Mouse (Mus musculus): ENCODE results near the gene Polr3gl. TPM values are rescaled to one million over a fixed set of nuclear protein-coding genes. Genes with fewer than 3 reads are reported as not detected.

The Polr3gl gene
- polyA plus RNA-seq, 1 experiment from 2014 or later: 33.6 TPM

DNA sequence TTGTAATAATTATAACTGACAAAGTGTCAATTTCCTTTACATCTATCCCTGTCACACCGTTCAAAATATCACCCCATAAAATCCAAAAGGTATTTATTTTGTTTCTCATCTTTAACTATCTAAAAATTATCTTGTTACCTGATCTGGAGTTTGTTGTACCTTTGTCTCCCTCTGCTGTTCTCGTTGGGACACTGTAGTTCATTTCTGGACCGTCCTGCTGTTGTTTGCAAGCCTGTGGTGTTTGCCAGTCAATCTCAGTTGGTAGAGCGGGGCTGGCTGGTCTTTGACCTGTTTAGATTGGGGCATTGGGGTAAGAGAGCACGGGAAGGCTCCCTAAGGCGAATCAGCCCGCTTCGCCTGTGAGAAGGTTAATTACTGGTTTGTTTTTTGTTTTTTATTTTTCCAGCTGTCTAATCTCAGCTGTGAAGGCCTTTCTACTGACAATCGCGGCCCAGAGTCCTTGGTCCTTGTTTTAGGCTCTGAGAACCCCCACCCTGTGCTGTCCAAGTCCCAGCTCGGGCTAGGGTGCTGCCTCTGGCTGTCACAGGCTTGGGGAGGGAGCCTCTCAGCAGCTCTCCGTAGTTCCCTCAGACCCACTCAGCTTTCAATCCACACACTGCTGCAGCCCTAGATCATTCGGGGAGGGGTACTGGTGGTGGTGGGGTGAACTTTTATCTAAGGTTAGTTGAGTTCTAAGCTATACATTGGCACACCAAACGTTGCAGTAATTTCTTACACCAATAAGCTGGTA, 52.5 kb downstream of the Polr3gl start:
- ChIA-PET POLR2A (no interaction called here), CTCF (interaction anchor here (0.9 to 20.5 kb wide), 20 partner anchors 9 to 255 kb away, joined by 3 to 312 read pairs (median 5); partner anchors contain the start of genes Gm16253, Nudt17 and Polr3gl)
- peaks cover under 1% of the 10 kb centered on the region for H3K27me3 ChIP-seq
- TF ChIP-seq CTCF (IDR thresholded peaks at IDR 0.05): peak; percentile 84
- in situ Hi-C loops (cut with MboI; ENCODE audit: low pct_unique_long_range_greater_than_20kb): loop anchor here (5.0 kb wide), 3 partner anchors 41 to 166 kb away; partner anchors contain the start of gene Nudt17
- no peak for DNase-seq (ENCODE audit: low read depth, low spot score)
- no peak for ATAC-seq

- no peak for DNase-seq (ENCODE audit: low read depth, low spot score)
- CTCF ChIA-PET: interaction anchor here (0.9 to 20.5 kb wide), 9 partner anchors 8 to 155 kb away, joined by 4 to 312 read pairs (median 8); partner anchors contain the start of gene Gm16253
- H3K27me3 ChIP-seq: peaks cover 3% of the 10 kb centered on the region
- in situ Hi-C loops (cut with MboI; ENCODE audit: low pct_unique_long_range_greater_than_20kb): loop anchor here (5.0 kb wide), 3 partner anchors 42 to 167 kb away; partner anchors contain the start of gene Nudt17
- POLR2A ChIA-PET: no interaction called here
- TF ChIP-seq CTCF (IDR thresholded peaks at IDR 0.05): no peak
- no peak for ATAC-seq
These were observed 53.2 kb downstream of the Polr3gl start for GRCm38 (mm10) chr3:96540740-96541139.

DNA sequence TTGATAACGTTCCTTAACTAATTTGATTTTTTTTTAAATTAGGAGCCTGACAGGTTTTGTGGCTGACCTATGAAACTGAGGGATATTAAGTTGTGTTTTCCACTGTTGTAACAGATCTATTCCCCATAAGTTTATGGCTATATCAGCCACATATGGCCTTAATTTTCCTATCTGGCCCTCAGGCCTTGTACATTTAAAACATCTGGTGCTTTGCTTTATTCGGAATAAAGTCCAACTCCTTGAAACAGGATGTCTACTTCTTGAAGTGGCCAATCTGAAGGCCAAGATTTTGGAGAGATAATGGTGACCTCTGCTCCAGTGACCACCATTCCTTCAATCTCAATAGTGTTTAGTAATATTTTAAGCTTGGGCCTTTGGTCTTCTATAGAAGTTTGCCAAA, 54.7 kb downstream of the Polr3gl start:
- in situ Hi-C loops (cut with MboI; ENCODE audit: low pct_unique_long_range_greater_than_20kb): no loop called here
- no peak for TF ChIP-seq CTCF (IDR thresholded peaks at IDR 0.05)
- ChIA-PET CTCF (interaction anchor here (20.5 kb wide), 1 partner anchor 39 kb away, joined by 312 read pairs; the partner anchor contains the start of gene Gm16253), POLR2A (interaction anchor here (0.5 kb wide), 1 partner anchor 37 kb away, joined by 6 read pairs; no protein-coding TSS in a partner anchor)
- DNase-seq (ENCODE audit: low read depth, low spot score) (no peak), ATAC-seq (no peak)
- H3K27me3 ChIP-seq: peaks cover 3% of the 10 kb centered on the region

DNA sequence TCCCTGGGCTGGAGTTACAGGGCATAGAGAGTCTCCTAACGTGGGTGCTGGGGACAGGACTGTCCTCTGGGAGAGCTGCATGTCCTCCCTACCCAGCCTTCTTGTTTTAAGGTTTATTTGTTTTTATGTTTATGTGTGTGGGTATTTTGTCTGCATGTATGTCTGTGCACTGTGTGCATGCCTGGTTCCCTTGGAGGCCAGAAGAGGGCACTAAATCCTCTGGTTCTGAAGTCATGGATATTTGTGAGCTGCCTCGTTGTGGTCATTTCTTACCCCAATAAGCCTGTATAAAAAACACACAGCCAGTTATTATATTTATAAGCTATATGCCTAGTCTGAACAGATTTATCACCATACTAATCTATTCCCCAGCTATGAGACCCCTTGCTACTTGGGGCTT, 59.7 kb downstream of the Polr3gl start:
- DNase-seq (ENCODE audit: low read depth, low spot score): no peak
- H3K27me3 ChIP-seq: peaks cover 3% of the 10 kb centered on the region
- in situ Hi-C loops (cut with MboI; ENCODE audit: low pct_unique_long_range_greater_than_20kb): no loop called here
- CTCF ChIA-PET: interaction anchor here (1.6 to 1.7 kb wide), 3 partner anchors 10 to 27 kb away, joined by 5 to 6 read pairs (median 6); partner anchors contain the start of gene Hfe2
- ATAC-seq: no peak
- POLR2A ChIA-PET: interaction anchor here (0.8 to 1.1 kb wide), 2 partner anchors 10 to 43 kb away, joined by 3 read pairs; partner anchors contain the start of gene Gm16253
- no peak for TF ChIP-seq CTCF (IDR thresholded peaks at IDR 0.05)

GRCm38 (mm10) chr3:96532050-96532449, 61.9 kb downstream of the Polr3gl start:
- ATAC-seq: no peak
- H3K27me3 ChIP-seq: peaks cover 3% of the 10 kb centered on the region
- in situ Hi-C loops (cut with MboI; ENCODE audit: low pct_unique_long_range_greater_than_20kb): no loop called here
- ChIA-PET CTCF (interaction anchor here (0.8 to 2.6 kb wide), 7 partner anchors 9 to 112 kb away, joined by 3 to 9 read pairs (median 3); no protein-coding TSS in a partner anchor), POLR2A (interaction anchor here (1.8 kb wide), 1 partner anchor 25 kb away, joined by 3 read pairs; no protein-coding TSS in a partner anchor)
- no peak for DNase-seq (ENCODE audit: low read depth, low spot score)
- no peak for TF ChIP-seq CTCF (IDR thresholded peaks at IDR 0.05)

- no peaks in the 10 kb centered on the region for H3K27me3 ChIP-seq
- no peak for TF ChIP-seq CTCF (IDR thresholded peaks at IDR 0.05)
- in situ Hi-C loops (cut with MboI; ENCODE audit: low pct_unique_long_range_greater_than_20kb): no loop called here
- ChIA-PET POLR2A (no interaction called here), CTCF (interaction anchor here (0.7 to 3.9 kb wide), 3 partner anchors 13 to 108 kb away, joined by 3 to 13 read pairs (median 5); no protein-coding TSS in a partner anchor)
- no peak for DNase-seq (ENCODE audit: low read depth, low spot score)
- no peak for ATAC-seq
These were observed 65.5 kb downstream of the Polr3gl start for GRCm38 (mm10) chr3:96528506-96528905.

Other genes starting within 250 kb of the Polr3gl start
- not detected for gene BC107364, start 141.9 kb downstream of the Polr3gl start, polyA plus RNA-seq (2021)
- gene Hfe2, start 69.0 kb downstream of the Polr3gl start, polyA plus RNA-seq (2021): not detected
- 338 TPM for gene Txnip, start 36.2 kb downstream of the Polr3gl start, polyA plus RNA-seq (2021)
- 1.9 TPM for gene Gm16253, start 17.2 kb downstream of the Polr3gl start, polyA plus RNA-seq (2021)
- 0.62 TPM for gene Ankrd34a, start 2.5 kb upstream of the Polr3gl start, polyA plus RNA-seq (2021)
- 116 TPM for gene Lix1l, start 7.0 kb upstream of the Polr3gl start, polyA plus RNA-seq (2021)
- gene Rbm8a, start 35.8 kb upstream of the Polr3gl start, polyA plus RNA-seq (2021): 104 TPM
- gene Pex11b, start 41.2 kb upstream of the Polr3gl start, polyA plus RNA-seq (2021): 84.6 TPM
- gene Gm42957, start 41.3 kb upstream of the Polr3gl start, polyA plus RNA-seq (2021): 0.10 TPM
- gene Itga10, start 51.4 kb upstream of the Polr3gl start, polyA plus RNA-seq (2021): 2.2 TPM
- 0.09 TPM for gene Ankrd35, start 76.0 kb upstream of the Polr3gl start, polyA plus RNA-seq (2021)
- 54.0 TPM for gene Pias3, start 102.2 kb upstream of the Polr3gl start, polyA plus RNA-seq (2021)
- gene Nudt17, start 114.4 kb upstream of the Polr3gl start, polyA plus RNA-seq (2021): 3.9 TPM
- gene Polr3c, start 133.4 kb upstream of the Polr3gl start, polyA plus RNA-seq (2021): 62.5 TPM
- 74.8 TPM for gene Rnf115, start 133.5 kb upstream of the Polr3gl start, polyA plus RNA-seq (2021)
- gene Pdzk1, start 235.1 kb upstream of the Polr3gl start, polyA plus RNA-seq (2021): 0.24 TPM
- gene Cd160, start 235.2 kb upstream of the Polr3gl start, polyA plus RNA-seq (2021): 0.19 TPM